Mouse (Mus musculus) embryonic fibroblast, embryonic 13.5 days (primary cell): ENCODE results near the gene Reps1. TPM values are rescaled to one million over a fixed set of nuclear protein-coding genes. Genes with fewer than 3 reads are reported as not detected.
"Not testable (repeated sequence)": the region's sequence is repeated elsewhere in the genome, so short reads cannot be mapped to it uniquely, and the experiment has no call there.

Experiments used
- H3K27ac ChIP-seq: 2 replicates; pipeline ENCODE4 v1.5.1; 2012; ENCODE audit warnings: low read length, control low read depth, inconsistent platforms; ENCODE audit not compliant: insufficient read depth
- H3K4me1 ChIP-seq: 2 replicates; pipeline ENCODE4 v1.6.1; 2011; ENCODE audit warnings: low read length; ENCODE audit not compliant: control insufficient read depth, insufficient read depth
- H3K4me3 ChIP-seq: 2 replicates; pipeline ENCODE4 v1.5.1; 2011; ENCODE audit warnings: mild to moderate bottlenecking, control low read depth, low read length; ENCODE audit not compliant: insufficient read depth
- CTCF ChIP-seq: IDR thresholded peaks from 2 replicates; pipeline ENCODE4 v1.5.1; 2011; ENCODE audit warnings: mild to moderate bottlenecking, control low read depth, low read length, moderate library complexity, borderline replicate concordance; ENCODE audit not compliant: insufficient read depth
- POLR2A ChIP-seq: IDR thresholded peaks from 2 replicates; pipeline ENCODE4 v1.6.1; 2011; ENCODE audit warnings: low read depth, mild to moderate bottlenecking, control low read depth, low read length, moderate library complexity
- polyA plus RNA-seq: library from polyadenylated mRNA; stranded (reverse); fragments of >200 nt; gene quantifications from 2 replicates; pipeline ENCODE4 v1.2.4, GENCODE M21; 2011; ENCODE audit warnings: low read depth; ENCODE audit not compliant: missing spikeins, insufficient read length

Reps1 gene
- polyA plus RNA-seq, 1 experiment = 57.3 TPM

DNA sequence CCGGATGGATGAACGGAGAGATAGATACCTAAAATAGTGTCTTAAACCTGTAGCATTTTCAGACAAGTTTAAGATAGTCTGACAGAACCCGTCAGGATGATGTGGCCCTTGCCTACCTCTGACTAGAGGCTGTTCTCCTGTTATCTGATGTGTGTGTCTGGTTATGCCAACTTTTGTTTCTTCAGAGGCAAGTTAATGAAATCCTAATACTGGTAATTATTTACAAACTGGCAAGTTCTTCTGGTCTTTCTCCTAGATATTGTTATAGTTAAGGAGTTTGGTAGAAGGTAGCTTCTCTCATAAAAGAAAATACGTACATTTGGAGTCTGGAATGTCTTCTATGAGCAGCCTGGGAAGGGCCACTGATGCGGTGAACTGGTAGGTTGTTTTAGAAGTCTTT, 74.6 kb downstream of the Reps1 start:
- Histone ChIP-seq H3K27ac (no peak overlapping the region), H3K4me1 (no peaks in the 10 kb centered on the region), H3K4me3 (no peak overlapping the region)
- no peak for TF ChIP-seq POLR2A
- no peak for TF ChIP-seq CTCF

GRCm38 (mm10) chr10:18131666-18132650, 76.3 kb downstream of the Reps1 start:
- Histone ChIP-seq H3K27ac (no peak overlapping the region), H3K4me3 (no peak overlapping the region), H3K4me1 (no peaks in the 10 kb centered on the region)
- no peak for TF ChIP-seq CTCF
- no peak for TF ChIP-seq POLR2A

DNA sequence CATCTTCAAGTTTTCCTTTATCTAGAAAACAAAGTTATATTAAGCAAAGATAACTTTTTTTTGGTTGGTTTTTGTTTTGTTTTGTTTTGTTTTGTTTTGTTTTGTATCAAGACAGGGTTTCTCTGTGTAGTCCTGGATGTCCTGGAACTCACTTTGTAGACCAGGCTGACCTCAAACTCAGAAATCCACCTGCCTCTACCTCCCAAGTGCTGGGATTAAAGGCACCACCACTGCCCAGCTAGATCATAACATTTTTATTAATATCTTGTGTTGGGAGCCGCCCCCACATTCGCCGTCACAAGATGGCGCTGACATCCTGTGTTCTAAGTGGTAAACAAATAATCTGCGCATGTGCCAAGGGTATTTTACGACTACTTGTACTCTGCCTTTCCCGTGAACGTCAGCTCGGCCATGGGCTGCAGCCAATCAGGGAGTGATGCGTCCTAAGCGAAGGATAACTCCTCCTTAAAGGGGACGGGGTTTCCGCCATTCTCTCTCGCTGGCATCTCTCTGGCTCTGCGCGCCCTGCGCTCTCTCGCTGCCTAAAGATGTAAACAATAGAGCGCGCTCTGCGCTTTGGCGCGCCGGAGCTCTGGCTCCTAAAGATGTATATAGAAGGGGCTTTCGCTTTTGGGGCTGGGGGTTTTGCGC, 83.3 kb downstream of the Reps1 start:
- H3K27ac ChIP-seq, H3K4me1 ChIP-seq: not testable (repeated sequence)
- 0 out of 2 replicates have a peak overlapping the region, but pooled peaks have one; percentile 15 for H3K4me3 ChIP-seq

- H3K27ac ChIP-seq = no peak overlapping the region
- peak overlapping the region; percentile 15; the same call in 1 of the 2 replicates for H3K4me3 ChIP-seq
- no peaks in the 10 kb centered on the region for H3K4me1 ChIP-seq
- TF ChIP-seq CTCF (no peak), POLR2A (no peak)
Measured at GRCm38 (mm10) chr10:18139615-18140014, 84.0 kb downstream of the Reps1 start.

GRCm38 (mm10) chr10:18141389-18141788, 85.7 kb downstream of the Reps1 start:
- H3K27ac ChIP-seq = no peak overlapping the region
- H3K4me3 ChIP-seq = no peak overlapping the region
- H3K4me1 ChIP-seq = no peaks in the 10 kb centered on the region
- TF ChIP-seq POLR2A (no peak), CTCF (no peak)

GRCm38 (mm10) chr10:18142231-18142630, 86.6 kb downstream of the Reps1 start:
- no peak overlapping the region for H3K27ac ChIP-seq
- no peak overlapping the region for H3K4me3 ChIP-seq
- TF ChIP-seq POLR2A = no peak
- TF ChIP-seq CTCF = no peak
- no peaks in the 10 kb centered on the region for H3K4me1 ChIP-seq

DNA sequence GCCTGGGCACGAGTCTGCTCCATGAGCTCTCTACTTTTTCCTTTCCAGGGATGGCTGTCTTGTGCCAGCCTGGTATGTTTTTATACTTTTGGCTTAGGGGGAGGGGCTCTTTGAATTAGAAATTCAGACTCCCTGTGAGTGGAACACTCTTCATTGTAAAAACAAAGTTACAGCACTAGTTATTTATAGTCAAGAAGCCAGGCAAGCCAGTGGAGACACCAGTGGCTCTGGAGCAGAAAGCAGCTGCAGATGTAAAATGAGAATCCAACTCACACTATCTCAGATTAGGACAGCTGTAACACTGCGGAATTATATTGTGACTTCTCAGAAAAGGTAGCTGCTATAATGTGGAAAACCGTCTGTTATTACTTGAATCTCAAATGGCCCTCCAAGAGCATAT, 91.6 kb downstream of the Reps1 start:
- H3K27ac ChIP-seq = no peak overlapping the region
- TF ChIP-seq POLR2A (no peak), CTCF (no peak)
- no peak overlapping the region for H3K4me3 ChIP-seq
- H3K4me1 ChIP-seq = no peaks in the 10 kb centered on the region

GRCm38 (mm10) chr10:18162435-18162971, 106.8 kb downstream of the Reps1 start:
- TF ChIP-seq CTCF (no peak), POLR2A (no peak)
- H3K27ac ChIP-seq = no peak overlapping the region
- no peak overlapping the region for H3K4me3 ChIP-seq
- no peaks in the 10 kb centered on the region for H3K4me1 ChIP-seq

Other genes with a start within 250 kb of the Reps1 start
- gene Heca, start 107.8 kb upstream of the Reps1 start, polyA plus RNA-seq = 16.6 and 18.8 TPM in 2 replicates
- 224 and 302 TPM in 2 replicates for gene Abracl, start 32.6 kb upstream of the Reps1 start, polyA plus RNA-seq
- not detected in 2 replicates for gene Ect2l, start 155.0 kb downstream of the Reps1 start, polyA plus RNA-seq
- 5.0 and 6.1 TPM in 2 replicates for gene Ccdc28a, start 179.1 kb downstream of the Reps1 start, polyA plus RNA-seq